Mouse (Mus musculus) cerebellum, adult 8-10 months (tissue): ENCODE measurements around the gene Onecut3.

ENCODE experiments used
- DNase-seq: peaks from one replicate; pipeline ENCODE4 v3.0.0; 2022

Onecut3 gene

GRCm38 (mm10) chr10:80557346-80557965 lies 62.8 kb downstream of the Onecut3 start:
- peak; percentile 77 for DNase-seq

GRCm38 (mm10) chr10:80559431-80559830 lies 64.8 kb downstream of the Onecut3 start:
- DNase-seq: no peak

DNA sequence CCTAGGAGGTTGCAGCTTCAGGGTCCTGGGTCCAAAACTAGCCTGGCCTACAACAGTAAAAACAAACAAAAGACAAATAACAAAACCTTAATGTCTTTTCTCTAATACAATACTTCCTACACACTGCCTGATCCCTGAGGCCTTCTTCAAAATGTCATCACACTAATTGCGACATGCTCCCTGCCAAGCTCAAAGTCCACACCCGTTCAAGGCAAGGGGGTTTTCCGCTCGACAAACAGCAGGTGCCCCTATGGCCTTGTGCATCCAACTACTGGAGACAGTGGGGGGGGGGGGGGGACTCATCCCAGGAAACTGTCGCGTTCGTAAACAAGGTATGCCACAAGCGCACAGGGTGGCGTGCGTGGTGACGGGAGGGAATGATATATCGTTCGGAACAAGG lies 66.0 kb downstream of the Onecut3 start:
- DNase-seq: no peak

DNA sequence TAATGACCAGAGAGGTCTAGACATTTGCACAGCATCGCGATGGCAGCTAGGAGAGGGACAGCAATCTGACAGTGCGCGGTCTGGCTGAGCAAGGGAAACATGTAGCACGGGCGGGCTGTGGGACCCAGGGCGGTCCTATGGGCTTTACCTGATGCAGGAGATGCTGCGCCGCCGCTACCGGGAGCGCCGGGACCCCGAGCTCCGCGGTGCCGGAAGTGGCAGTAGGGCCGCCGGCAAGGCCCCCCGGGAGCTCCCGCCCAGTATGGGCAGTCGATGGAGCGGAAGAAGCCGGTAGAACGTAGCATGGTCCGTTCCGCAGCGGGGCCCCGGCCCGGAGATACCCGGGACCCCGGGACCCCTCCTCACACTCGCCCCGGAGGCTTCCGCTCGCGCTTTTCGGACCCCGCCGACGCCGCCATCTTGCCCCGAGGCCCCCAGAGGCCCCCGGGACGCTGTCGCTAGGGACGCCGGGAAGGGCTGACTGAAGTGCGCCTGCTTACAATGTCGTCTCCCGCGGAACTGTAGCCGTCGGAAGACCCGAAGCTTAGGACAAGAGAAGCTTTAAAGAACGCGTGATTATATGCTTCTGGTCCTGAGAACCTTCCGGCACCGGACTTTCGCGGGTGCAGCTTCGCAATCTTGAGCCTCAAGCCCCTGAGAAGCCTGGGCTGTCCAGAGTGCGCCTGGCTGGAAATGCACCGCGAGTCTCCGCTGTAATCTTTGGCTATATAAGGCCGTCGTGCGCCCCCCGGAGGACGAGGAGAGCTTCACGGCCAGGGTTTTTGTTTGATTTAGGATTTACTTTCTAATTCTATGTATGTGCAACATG lies 66.7 kb downstream of the Onecut3 start, which contains the start of gene Rexo1:
TSS of gene Rexo1 (minus strand) at position 445 of the 829 bp plus-strand sequence.
- DNase-seq: peak; percentile 92

DNA sequence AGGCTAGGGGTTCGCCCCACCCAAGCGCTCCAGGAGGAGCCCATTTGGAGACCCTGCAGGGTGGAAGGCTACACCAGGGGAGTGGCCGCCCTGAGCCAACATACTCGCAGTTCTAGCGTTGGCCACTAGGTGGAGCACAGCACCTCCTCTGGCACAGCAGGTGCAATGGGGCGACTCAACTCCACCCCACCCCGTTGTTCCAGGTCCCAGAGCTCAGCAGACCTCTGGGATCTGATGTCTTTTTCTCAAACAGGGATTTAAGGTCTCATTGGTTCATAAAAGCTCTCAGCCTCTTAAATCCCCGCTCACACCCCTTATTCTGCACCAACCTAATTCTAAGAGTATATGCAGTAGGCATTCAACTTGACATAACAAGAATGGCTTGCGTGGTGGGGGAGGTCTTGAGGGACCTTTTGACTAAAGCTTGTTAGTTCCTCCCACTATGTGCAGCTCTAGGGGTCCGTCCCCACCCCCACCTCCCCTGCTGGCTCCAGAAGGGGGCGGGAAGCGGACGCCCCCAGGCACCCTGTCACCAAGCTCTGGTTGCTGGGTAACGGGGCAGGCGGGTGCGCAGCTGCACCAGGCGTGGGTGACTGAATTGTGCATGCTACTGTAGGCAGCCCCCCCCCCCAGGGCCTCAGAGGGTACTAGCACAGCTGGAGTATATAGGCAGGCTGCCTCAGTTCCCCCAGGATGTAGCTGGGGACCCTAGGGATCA lies 71.9 kb downstream of the Onecut3 start:
- DNase-seq: peak; percentile 91
